Mouse (Mus musculus) neural tube, embryonic 13.5 days (tissue): ENCODE measurements around the gene Chrnb4. TPM values are rescaled to one million over a fixed set of nuclear protein-coding genes. Genes with fewer than 3 reads are reported as not detected.

Source experiments
- ATAC-seq: fragments of 200-750 bp; cut with Nextera tagmentation; 2 replicates; pipeline ENCODE4 v1.8.0; 2017; ENCODE audit warnings: low read depth, mild to moderate bottlenecking, moderate TSS enrichment, moderate library complexity
- H3K27ac ChIP-seq: fragments of 300-500 bp; sonication (generic); replicated peaks from 2 replicates; pipeline ENCODE4 v1.5.1; 2015; ENCODE audit warnings: moderate library complexity, mild to moderate bottlenecking, inconsistent platforms
- H3K27me3 ChIP-seq: fragments of 300-500 bp; sonication (generic); 2 replicates; pipeline ENCODE4 v1.6.1; 2015; ENCODE audit warnings: mild to moderate bottlenecking, inconsistent platforms
- H3K36me3 ChIP-seq: fragments of 300-500 bp; sonication (generic); 2 replicates; pipeline ENCODE4 v1.6.1; 2015; ENCODE audit warnings: mild to moderate bottlenecking, inconsistent platforms
- H3K4me1 ChIP-seq: fragments of 300-500 bp; sonication (generic); replicated peaks from 2 replicates; pipeline ENCODE4 v1.6.1; 2015; ENCODE audit warnings: inconsistent platforms
- H3K4me2 ChIP-seq: fragments of 300-500 bp; sonication (generic); 2 replicates; pipeline ENCODE4 v1.6.1; 2015; ENCODE audit warnings: inconsistent platforms, mild to moderate bottlenecking, moderate library complexity
- H3K4me3 ChIP-seq: fragments of 300-500 bp; sonication (generic); 2 replicates; pipeline ENCODE4 v1.5.1; 2015; ENCODE audit warnings: mild to moderate bottlenecking, inconsistent platforms
- H3K9ac ChIP-seq: fragments of 300-500 bp; sonication (generic); 2 replicates; pipeline ENCODE4 v1.6.1; 2015; ENCODE audit warnings: moderate library complexity, mild to moderate bottlenecking, inconsistent platforms
- H3K9me3 ChIP-seq: fragments of 300-500 bp; sonication (generic); 2 replicates; pipeline ENCODE4 v1.6.1; 2016; ENCODE audit warnings: inconsistent platforms
- WGBS: fragments of 180-500 bp; shearing (Covaris S2); methylation state at CpG from one replicate; pipeline ENCODE4 v1.1.7; 2015; 5-methylcytosine and 5-hydroxymethylcytosine counted together
- polyA plus RNA-seq: library from polyadenylated mRNA; unstranded; fragments of >200 nt; fragmentation: Nextera tagmentation; extraction: Ambion mirVana; gene quantifications from 2 replicates; pipeline ENCODE4 v1.2.1, GENCODE M21; 2015

Chrnb4 gene
- polyA plus RNA-seq, 1 experiment from 2014 or later, result 1.6 TPM

DNA sequence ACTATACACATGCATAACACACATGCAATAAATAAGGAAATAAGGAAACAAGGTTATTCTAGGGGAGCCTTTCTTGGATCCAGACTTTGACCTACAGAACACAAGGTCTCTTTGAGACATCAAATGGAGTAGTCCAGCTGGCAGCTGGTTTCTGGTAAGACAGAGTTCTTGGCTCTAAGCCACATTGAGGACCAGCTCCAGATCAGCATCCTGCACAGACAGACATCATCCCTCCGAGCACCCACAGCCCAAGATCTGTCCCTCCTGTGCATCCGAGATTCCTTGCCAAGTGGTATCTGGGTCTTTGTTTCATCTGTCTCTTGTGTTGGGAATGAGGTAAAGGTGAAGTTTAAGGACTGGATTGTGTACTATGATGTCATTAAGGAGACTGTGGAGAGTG, 3.6 kb downstream of the Chrnb4 start:
- WGBS, result 66% methylated on average over 2 of the region's 2 CpGs
- Histone ChIP-seq H3K9me3 (no peaks in the 10 kb centered on the region), H3K4me3 (no peak overlapping the region), H3K27ac (no peak overlapping the region), H3K4me1 (peaks cover 42% of the 10 kb centered on the region), H3K36me3 (no peaks in the 10 kb centered on the region), H3K4me2 (no peak overlapping the region), H3K9ac (no peak overlapping the region), H3K27me3 (peaks cover 10% of the 10 kb centered on the region)
- ATAC-seq, result no peak

DNA sequence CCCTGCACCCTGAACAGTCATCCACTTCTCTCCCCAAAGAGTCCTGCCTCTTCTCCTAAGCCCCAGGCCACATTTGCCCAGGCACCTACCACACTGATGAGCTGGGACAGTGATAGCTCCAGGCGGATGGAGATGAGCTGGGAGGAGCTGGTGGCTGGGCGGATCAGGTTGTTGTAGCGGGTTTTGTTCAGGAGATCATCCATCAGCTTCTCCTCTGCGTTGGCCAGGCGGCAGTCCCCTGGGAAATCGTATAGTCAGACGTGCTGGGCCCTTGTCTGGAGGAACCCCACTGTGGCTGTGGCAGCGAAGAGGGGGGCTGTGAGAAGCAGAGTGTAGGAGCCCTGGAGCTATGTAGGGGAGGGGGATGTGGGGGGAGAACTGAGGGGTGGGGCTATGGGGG, 4.9 kb downstream of the Chrnb4 start:
- Histone ChIP-seq H3K9ac (no peak overlapping the region), H3K27me3 (peaks cover 3% of the 10 kb centered on the region; the same call in 1 of the 2 replicates), H3K4me1 (peaks cover 40% of the 10 kb centered on the region), H3K4me3 (no peak overlapping the region), H3K9me3 (no peaks in the 10 kb centered on the region), H3K4me2 (peak overlapping the region; percentile 21), H3K27ac (no peak overlapping the region), H3K36me3 (no peaks in the 10 kb centered on the region)
- ATAC-seq, result 0 out of 2 replicates have a peak, but pooled peaks have one; percentile 44
- WGBS, result 5% methylated on average over 8 of the region's 8 CpGs

DNA sequence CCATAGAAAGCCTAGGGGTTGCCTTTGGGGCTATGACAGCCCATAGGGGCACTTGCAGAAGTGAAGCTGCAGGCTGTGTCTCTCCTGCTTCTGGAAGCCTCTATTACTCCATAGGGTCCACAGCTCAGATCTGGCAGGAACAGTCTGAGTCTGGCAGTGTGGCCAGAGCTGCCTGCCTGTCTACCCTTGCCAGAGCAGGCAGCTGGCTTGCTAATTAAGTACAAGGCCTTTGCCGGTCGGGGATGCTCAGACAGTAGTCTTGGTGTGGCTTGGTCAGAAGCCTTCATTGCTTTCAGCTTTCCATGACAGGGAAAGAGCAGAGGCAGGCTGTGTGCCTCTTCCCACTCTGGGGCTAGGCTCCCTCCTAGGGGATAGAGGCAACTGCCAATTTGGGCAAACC, 7.2 kb downstream of the Chrnb4 start:
- ATAC-seq, result no peak
- H3K9ac ChIP-seq, result no peak overlapping the region
- H3K4me1 ChIP-seq, result peaks cover 22% of the 10 kb centered on the region
- WGBS, result 32% methylated on average over 2 of the region's 2 CpGs
- H3K36me3 ChIP-seq, result no peaks in the 10 kb centered on the region
- H3K9me3 ChIP-seq, result no peaks in the 10 kb centered on the region
- H3K4me3 ChIP-seq, result no peak overlapping the region
- no peak overlapping the region for H3K27ac ChIP-seq
- H3K4me2 ChIP-seq, result no peak overlapping the region
- H3K27me3 ChIP-seq, result no peaks in the 10 kb centered on the region

DNA sequence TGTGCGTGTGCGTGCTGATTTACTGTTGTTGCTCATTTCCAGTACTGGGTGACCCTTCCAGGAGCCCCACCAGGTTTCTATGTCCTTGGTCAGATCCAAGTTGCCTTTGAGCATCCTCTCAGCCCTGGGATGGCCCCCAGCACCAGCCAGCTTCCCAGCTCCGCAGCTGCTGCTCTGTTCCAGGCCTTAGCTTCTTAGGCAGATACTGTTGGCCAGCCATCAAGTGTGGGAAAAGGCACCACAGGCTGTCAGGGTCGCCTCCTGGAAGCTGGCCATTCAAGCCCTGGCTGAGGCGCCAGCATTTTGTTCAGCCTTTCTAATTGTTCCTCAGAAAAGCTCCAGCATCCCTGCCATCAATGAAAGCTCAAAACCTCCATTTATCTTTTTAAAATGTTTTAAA, 8.6 kb downstream of the Chrnb4 start:
- H3K9me3 ChIP-seq, result no peaks in the 10 kb centered on the region
- H3K27ac ChIP-seq, result no peak overlapping the region
- H3K36me3 ChIP-seq, result no peaks in the 10 kb centered on the region
- H3K27me3 ChIP-seq, result no peaks in the 10 kb centered on the region
- WGBS, result 66% methylated on average over 5 of the region's 5 CpGs
- H3K4me2 ChIP-seq, result no peak overlapping the region
- H3K9ac ChIP-seq, result no peak overlapping the region
- H3K4me1 ChIP-seq, result peaks cover 19% of the 10 kb centered on the region
- H3K4me3 ChIP-seq, result no peak overlapping the region
- ATAC-seq, result no peak

DNA sequence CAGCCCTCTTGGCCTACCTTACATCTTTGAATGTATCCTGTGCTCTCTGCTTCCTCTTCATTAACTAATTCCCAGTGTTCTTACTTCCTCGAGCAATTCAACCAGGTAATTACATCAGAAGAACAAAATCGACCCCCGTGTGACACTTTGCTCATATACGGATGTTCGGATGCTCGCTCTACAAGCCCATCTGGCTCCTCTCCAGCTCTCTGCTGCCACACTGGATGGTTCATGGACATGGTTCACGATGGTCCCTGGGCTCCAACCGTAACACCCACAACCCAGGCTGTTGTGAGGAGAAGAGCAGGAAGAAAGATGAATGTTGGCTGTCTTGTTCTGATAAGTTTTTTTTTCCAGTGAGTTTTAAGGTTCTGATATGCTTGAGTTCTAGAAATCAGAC, 9.6 kb downstream of the Chrnb4 start:
- Histone ChIP-seq H3K4me1 (peaks cover 12% of the 10 kb centered on the region), H3K4me2 (no peak overlapping the region)
- 78% methylated on average over 8 of the region's 8 CpGs for WGBS

DNA sequence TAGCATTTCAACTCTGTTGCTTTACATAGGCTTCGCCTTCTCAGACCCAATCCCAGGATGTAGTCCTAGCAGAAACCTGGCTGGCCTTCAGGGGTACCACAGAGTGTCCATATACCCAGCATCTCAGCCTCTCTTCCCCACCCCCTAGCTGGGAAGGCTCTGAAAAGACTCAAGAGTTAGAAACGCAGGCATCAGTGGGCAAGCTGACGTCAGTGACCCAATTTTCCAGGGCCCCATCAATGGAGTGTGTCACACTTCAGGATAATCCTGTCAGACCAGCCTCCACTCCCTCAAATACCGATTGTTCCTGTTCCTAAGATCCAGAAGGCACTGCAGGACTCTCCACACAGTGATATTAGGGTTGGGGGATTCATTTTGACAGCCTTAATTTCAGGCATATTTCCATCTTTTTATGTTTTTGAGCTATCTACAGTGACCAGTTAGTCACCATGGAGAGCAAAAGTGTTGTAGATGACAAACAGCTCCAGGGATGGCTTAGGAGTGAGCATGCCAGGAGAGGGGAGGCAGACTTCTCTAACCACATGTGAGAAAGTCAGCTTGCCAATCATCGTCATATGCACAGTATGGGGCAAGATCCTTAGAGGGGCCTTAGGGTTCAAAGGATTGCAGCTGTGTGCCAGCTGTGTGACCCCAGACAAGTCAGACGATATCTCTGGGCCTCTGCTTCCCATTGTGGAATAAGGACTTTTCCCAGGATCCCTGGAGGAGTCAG, 17.0 kb downstream of the Chrnb4 start:
- Histone ChIP-seq H3K4me2 (no peak overlapping the region), H3K36me3 (no peaks in the 10 kb centered on the region), H3K9ac (no peak overlapping the region), H3K9me3 (no peaks in the 10 kb centered on the region), H3K4me1 (peaks cover 7% of the 10 kb centered on the region), H3K27me3 (peaks cover 13% of the 10 kb centered on the region), H3K4me3 (no peak overlapping the region), H3K27ac (no peak overlapping the region)
- 69% methylated on average over 6 of the region's 6 CpGs for WGBS
- no peak for ATAC-seq

More for the DNA sequence above, 9.6 kb downstream of the Chrnb4 start:
- Histone ChIP-seq H3K36me3 (no peaks in the 10 kb centered on the region), H3K9me3 (no peaks in the 10 kb centered on the region), H3K4me3 (no peak overlapping the region), H3K27me3 (no peaks in the 10 kb centered on the region), H3K9ac (no peak overlapping the region), H3K27ac (no peak overlapping the region)
- ATAC-seq, result no peak

DNA sequence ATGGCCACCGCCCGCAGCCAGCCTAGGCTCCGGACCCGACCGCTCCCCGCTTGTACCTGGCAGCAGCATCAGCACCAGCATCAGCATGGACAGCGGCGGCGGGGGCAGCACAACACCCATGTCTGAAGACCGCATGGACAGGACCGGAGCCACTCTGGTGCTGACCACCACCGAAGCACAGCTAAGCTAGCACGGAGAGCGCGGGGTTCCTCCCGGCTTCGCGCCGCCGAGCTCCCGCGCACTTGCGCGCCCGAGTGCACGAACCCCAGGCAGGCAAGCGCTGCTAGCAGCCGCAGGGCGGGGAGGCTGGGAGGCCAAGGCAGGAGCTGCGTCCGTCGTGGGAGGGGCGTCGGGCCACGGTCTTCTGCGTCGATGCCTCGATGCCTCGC, 22.3 kb downstream of the Chrnb4 start, which contains the start of gene Chrna3:
Gene Chrna3, minus strand, starts transcription at position 288 of the 389 bp plus-strand sequence.
- Histone ChIP-seq H3K4me2 (peak within 1 kb of the TSS; percentile 62), H3K4me1 (peaks cover 33% of the 10 kb centered on the region), H3K9ac (peak within 1 kb of the TSS; percentile 87), H3K27me3 (peaks cover 39% of the 10 kb centered on the region), H3K36me3 (peaks cover 14% of the 10 kb centered on the region; the same call in 1 of the 2 replicates), H3K27ac (peak within 1 kb of the TSS; percentile 86), H3K9me3 (no peaks in the 10 kb centered on the region), H3K4me3 (peak within 1 kb of the TSS; percentile 64)
- WGBS, result 1% methylated on average over 39 of the region's 39 CpGs
- ATAC-seq, result peak; percentile 73

DNA sequence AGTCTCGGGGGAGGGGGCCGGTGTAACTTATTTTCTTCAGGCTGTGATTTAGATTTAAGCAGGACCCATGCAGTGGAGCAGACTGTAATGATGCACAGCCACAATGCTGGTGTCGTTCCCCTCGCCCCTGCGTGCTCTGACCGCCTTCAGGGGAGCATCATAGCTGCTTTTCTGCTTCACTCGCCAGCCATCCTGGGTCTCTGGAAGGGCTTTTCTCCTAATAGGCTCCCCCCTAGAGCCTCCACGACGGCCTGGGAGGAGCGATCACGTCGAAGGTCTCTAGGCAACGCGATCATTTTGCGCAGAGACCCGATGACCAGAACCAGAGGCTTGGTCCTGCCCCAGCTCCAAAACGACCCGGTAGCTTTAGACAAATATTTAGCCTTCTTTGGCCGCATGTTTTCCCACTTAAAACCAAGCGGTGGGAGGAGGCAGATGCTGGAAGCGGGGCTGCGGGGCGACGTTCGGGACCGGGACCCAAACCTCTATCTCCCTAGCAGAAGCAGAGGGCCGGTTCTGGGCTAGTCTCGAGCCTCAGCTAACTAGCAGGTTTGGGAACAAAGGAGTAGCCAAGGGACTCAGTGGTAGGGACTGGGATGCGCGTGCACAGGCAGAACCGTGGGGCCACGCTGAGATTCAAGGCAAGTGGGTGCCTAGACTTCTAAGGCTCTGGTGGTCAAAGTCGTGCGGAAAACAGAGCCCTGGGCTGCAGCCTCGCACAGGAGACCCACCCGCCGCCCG, 22.9 kb downstream of the Chrnb4 start:
- 8% methylated on average over 38 of the region's 38 CpGs for WGBS
- peak overlapping the region; percentile 62 for H3K4me2 ChIP-seq
- peak overlapping the region; percentile 87 for H3K9ac ChIP-seq
- H3K36me3 ChIP-seq, result peaks cover 17% of the 10 kb centered on the region; the same call in 1 of the 2 replicates
- peak overlapping the region; percentile 86 for H3K27ac ChIP-seq
- peak overlapping the region; percentile 64 for H3K4me3 ChIP-seq
- ATAC-seq, result peak; percentile 64
- no peaks in the 10 kb centered on the region for H3K9me3 ChIP-seq
- H3K4me1 ChIP-seq, result peaks cover 33% of the 10 kb centered on the region
- H3K27me3 ChIP-seq, result peaks cover 39% of the 10 kb centered on the region

DNA sequence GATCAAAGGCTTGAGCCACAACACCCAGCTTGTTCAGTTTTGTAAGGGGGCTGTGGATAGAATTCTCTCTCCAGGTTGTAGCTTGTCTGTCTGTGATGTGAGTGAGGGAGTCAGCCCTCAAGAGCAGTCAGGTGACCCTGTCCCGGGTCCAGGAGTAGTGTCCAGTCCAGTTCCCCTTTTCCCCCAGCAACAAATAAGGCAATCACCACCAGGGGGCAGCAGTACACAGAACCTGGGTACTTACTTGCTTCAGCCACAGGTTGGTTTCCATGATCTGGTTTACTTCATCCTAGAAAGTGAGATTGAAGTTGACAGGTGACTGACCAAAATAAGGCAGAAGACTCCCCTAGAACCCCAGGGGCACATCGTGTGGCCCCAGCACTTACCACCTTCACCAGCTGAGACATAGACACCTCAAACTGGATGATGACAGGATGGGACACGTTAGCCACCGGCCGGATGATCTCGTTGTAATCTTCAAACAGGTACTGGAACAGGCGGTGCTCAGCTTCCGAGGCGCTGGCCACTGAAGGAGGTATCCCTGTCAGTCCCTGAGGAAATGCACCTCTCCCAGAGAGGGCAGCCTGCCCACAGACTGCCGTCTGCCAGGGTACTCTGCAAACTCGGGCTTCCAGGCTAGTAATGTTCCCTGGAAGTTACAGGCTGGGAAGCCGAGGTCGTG, 24.5 kb downstream of the Chrnb4 start:
- Histone ChIP-seq H3K4me2 (peak overlapping the region; percentile 62), H3K4me3 (0 out of 2 replicates have a peak overlapping the region, but pooled peaks have one; percentile 6), H3K9ac (no peak overlapping the region), H3K9me3 (no peaks in the 10 kb centered on the region), H3K27ac (no peak overlapping the region), H3K4me1 (peaks cover 33% of the 10 kb centered on the region), H3K36me3 (peaks cover 28% of the 10 kb centered on the region; the same call in 1 of the 2 replicates), H3K27me3 (peaks cover 36% of the 10 kb centered on the region)
- WGBS, result 45% methylated on average over 13 of the region's 13 CpGs
- no peak for ATAC-seq

DNA sequence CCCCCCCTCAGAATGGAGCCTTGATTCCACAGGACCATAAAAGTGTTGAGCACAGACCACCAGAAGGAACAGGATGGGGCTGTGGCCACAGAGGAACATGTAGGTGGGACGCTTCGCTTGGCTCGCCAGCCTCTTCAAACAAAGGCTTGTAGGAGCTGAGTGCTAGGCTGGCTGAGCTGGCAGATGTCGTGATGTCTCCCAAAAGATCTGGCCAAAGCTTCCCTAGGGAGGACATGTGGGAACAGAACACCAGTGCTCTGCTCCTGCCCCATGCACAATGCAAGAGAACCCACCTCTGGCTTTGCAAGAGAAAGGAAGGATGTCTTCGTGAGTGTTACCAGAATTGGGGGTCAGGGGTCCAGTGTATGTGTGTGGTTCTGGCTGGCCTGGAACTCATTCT, 25.3 kb downstream of the Chrnb4 start:
- H3K27ac ChIP-seq, result no peak overlapping the region
- H3K36me3 ChIP-seq, result peaks cover 28% of the 10 kb centered on the region; the same call in 1 of the 2 replicates
- peaks cover 33% of the 10 kb centered on the region for H3K4me1 ChIP-seq
- H3K9me3 ChIP-seq, result no peaks in the 10 kb centered on the region
- H3K9ac ChIP-seq, result no peak overlapping the region
- WGBS, result 83% methylated on average over 5 of the region's 5 CpGs
- no peak overlapping the region for H3K4me3 ChIP-seq
- H3K27me3 ChIP-seq, result peaks cover 36% of the 10 kb centered on the region
- H3K4me2 ChIP-seq, result no peak overlapping the region
- ATAC-seq, result no peak

DNA sequence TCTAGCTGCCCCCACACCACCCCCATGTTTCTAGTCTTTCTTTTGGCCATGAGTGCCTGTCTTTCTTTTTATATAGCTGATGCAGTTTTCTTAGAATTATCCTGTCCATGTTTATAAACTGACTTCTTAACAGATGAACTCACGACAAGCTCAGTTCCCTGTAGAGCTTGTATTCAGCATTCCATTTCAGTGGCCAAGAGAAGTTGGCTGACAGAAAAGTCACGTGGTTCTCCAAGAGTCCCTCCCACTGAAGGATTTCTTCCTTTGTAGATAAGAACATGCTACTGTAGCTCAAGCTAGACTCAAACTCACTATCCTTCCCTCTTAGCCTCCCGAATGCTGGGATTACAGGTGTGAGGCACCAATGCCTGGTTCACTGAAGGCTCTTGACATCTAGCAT, 31.7 kb downstream of the Chrnb4 start:
- Histone ChIP-seq H3K27ac (no peak overlapping the region), H3K27me3 (no peaks in the 10 kb centered on the region), H3K9me3 (no peaks in the 10 kb centered on the region), H3K4me2 (no peak overlapping the region), H3K36me3 (peaks cover 46% of the 10 kb centered on the region), H3K4me1 (peaks cover 17% of the 10 kb centered on the region), H3K4me3 (no peak overlapping the region), H3K9ac (no peak overlapping the region)
- no peak for ATAC-seq
- 78% methylated on average over 3 of the region's 3 CpGs for WGBS
